Mouse (Mus musculus) liver, adult 2 months (tissue): ENCODE results near the gene Abcd4.

Experiments
- CTCF ChIP-seq: fragments of 200-500 bp; IDR thresholded peaks from 2 replicates; pipeline ENCODE4 v1.5.1; 2011; ENCODE audit warnings: low read depth, low read length, control low read depth
- POLR2A ChIP-seq: fragments of 200-500 bp; IDR thresholded peaks from 2 replicates; pipeline ENCODE4 v1.6.1; 2011; ENCODE audit warnings: low read length, control low read depth; ENCODE audit not compliant: insufficient read depth; ENCODE audit errors: extremely low read depth

DNA sequence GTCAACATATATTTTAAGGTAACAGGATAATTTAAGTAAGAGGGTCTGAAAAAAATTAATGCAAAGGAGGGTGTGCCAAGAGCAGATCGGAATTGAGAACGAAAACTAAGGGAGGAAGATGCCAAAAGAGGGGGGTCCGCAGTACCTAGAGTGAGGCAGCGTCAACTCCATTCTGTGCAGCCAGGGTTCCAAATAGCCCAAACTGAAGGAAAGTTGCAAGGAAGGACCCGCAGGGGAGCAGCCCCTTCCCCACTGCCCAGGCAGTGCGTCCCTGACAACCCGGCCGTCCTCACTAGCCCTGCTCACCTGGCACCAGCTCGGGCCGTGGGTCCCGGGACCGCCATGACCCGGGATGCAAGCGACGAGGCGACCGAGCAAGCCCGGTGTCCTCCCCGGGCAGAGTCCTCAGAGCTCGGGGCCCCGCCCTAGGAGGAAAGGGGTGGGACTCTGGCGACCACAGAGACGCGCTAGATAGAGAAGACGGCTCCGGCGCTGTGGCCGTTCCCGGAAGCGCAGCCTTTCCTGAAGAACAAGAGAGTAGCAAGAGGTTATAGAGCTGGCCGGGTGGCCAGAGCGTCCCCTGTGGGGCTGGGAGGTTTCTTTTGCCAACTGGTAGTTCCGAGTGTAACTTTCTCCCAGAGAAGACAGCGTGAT lies at the start of gene Abcd4:
- peak; percentile 75 for TF ChIP-seq POLR2A
- peak; percentile 62 for TF ChIP-seq CTCF
